Mouse (Mus musculus): ENCODE data around the gene Fgf15. TPM values are rescaled to one million over a fixed set of nuclear protein-coding genes. Genes with fewer than 3 reads are reported as not detected.
A peak's percentile ranks its signal among the peaks of the same experiment; 100 is the strongest.
"Not testable (repeated sequence)": the region's sequence is repeated elsewhere in the genome, so short reads cannot be mapped to it uniquely, and the experiment has no call there.

The Fgf15 gene
- polyA plus RNA-seq, 1 experiment from 2014 or later = 68.2 TPM

GRCm38 (mm10) chr7:144894706-144895105, 1.6 kb upstream of the Fgf15 start:
- Histone ChIP-seq H3K4me1 (replicated peaks; ENCODE audit: control insufficient read depth, insufficient read depth, low read length) (peaks cover 4% of the 10 kb centered on the region), H3K4me2 (replicated peaks; ENCODE audit: low read depth, low read length) (peak overlapping the region; percentile 34), H3K27me3 (ENCODE audit: control insufficient read depth, insufficient read depth, low read length) (peaks cover 22% of the 10 kb centered on the region), H3K4me3 (ENCODE audit: low read depth, low read length) (0 out of 2 replicates have a peak overlapping the region, but pooled peaks have one; percentile 8), H3K36me3 (ENCODE audit: control insufficient read depth, insufficient read depth, low read length) (no peaks in the 10 kb centered on the region), H3K9me3 (ENCODE audit: control insufficient read depth, low read length) (no peaks in the 10 kb centered on the region), H3K9ac (ENCODE audit: low read depth, low read length) (no peak overlapping the region), H3K27ac (ENCODE audit: low read depth, low read length) (peak overlapping the region; percentile 48; the same call in 1 of the 2 replicates)
- DNase-seq (ENCODE audit: low spot score) (peak; percentile 54), ATAC-seq (ENCODE audit: low FRiP score) (peak; percentile 3; the same call in 1 of the 2 replicates)
- WGBS = 4% methylated on average over 4 of the region's 4 CpGs

GRCm38 (mm10) chr7:144895305-144896111, 823 bp upstream of the Fgf15 start:
- Histone ChIP-seq H3K27ac (ENCODE audit: low read depth, low read length) (peak overlapping the region; percentile 78), H3K27me3 (ENCODE audit: control insufficient read depth, insufficient read depth, low read length) (peaks cover 22% of the 10 kb centered on the region), H3K4me2 (replicated peaks; ENCODE audit: low read depth, low read length) (peak overlapping the region; percentile 84), H3K4me3 (ENCODE audit: low read depth, low read length) (peak overlapping the region; percentile 49), H3K4me1 (replicated peaks; ENCODE audit: control insufficient read depth, insufficient read depth, low read length) (peaks cover 4% of the 10 kb centered on the region), H3K9ac (ENCODE audit: low read depth, low read length) (peak overlapping the region; percentile 65), H3K9me3 (ENCODE audit: control insufficient read depth, low read length) (no peaks in the 10 kb centered on the region), H3K36me3 (ENCODE audit: control insufficient read depth, insufficient read depth, low read length) (no peaks in the 10 kb centered on the region)
- ATAC-seq (ENCODE audit: low FRiP score) (peak; percentile 80), DNase-seq (ENCODE audit: low spot score) (peak; percentile 86)
- under 1% methylated on average over 37 of the region's 37 CpGs for WGBS

GRCm38 (mm10) chr7:144898506-144898905, 2.2 kb downstream of the Fgf15 start:
- ATAC-seq (ENCODE audit: low FRiP score) = no peak
- Histone ChIP-seq H3K4me1 (replicated peaks; ENCODE audit: control insufficient read depth, insufficient read depth, low read length) (peaks cover 4% of the 10 kb centered on the region), H3K36me3 (ENCODE audit: control insufficient read depth, insufficient read depth, low read length) (no peaks in the 10 kb centered on the region), H3K9ac (ENCODE audit: low read depth, low read length) (no peak overlapping the region), H3K27me3 (ENCODE audit: control insufficient read depth, insufficient read depth, low read length) (peaks cover 22% of the 10 kb centered on the region), H3K4me2 (replicated peaks; ENCODE audit: low read depth, low read length) (peak overlapping the region; percentile 84), H3K27ac (ENCODE audit: low read depth, low read length) (no peak overlapping the region), H3K9me3 (ENCODE audit: control insufficient read depth, low read length) (no peaks in the 10 kb centered on the region), H3K4me3 (ENCODE audit: low read depth, low read length) (peak overlapping the region; percentile 49)
- WGBS = 20% methylated on average over 6 of the region's 6 CpGs
- DNase-seq (ENCODE audit: low spot score) = no peak

DNA sequence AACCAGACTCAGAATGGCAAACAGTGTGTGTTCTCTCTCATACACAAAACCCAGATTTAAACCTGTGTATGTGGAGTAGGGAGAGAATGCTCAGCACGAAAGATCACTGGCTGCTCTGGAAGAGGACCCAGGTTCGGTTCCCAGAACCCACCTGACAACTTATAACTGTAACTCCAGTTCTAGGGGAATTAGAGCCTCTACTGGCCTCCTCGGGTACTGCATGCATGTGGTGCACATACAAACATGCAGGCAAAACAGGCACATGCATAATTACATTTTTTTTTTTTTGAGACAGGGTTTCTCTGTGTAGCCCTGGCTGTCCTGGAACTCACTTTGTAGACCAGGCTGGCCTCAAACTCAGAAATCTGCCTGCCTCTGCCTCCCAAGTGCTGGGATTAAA, 9.2 kb downstream of the Fgf15 start:
- 91% methylated on average over 3 of the region's 3 CpGs for WGBS
- H3K36me3 ChIP-seq (ENCODE audit: control insufficient read depth, insufficient read depth, low read length); ATAC-seq (ENCODE audit: low FRiP score); H3K9me3 ChIP-seq (ENCODE audit: control insufficient read depth, low read length); H3K4me3 ChIP-seq (ENCODE audit: low read depth, low read length); H3K27ac ChIP-seq (ENCODE audit: low read depth, low read length); H3K9ac ChIP-seq (ENCODE audit: low read depth, low read length); H3K4me2 ChIP-seq (replicated peaks; ENCODE audit: low read depth, low read length); H3K4me1 ChIP-seq (replicated peaks; ENCODE audit: control insufficient read depth, insufficient read depth, low read length); DNase-seq (ENCODE audit: low spot score); H3K27me3 ChIP-seq (ENCODE audit: control insufficient read depth, insufficient read depth, low read length): not testable (repeated sequence)

DNA sequence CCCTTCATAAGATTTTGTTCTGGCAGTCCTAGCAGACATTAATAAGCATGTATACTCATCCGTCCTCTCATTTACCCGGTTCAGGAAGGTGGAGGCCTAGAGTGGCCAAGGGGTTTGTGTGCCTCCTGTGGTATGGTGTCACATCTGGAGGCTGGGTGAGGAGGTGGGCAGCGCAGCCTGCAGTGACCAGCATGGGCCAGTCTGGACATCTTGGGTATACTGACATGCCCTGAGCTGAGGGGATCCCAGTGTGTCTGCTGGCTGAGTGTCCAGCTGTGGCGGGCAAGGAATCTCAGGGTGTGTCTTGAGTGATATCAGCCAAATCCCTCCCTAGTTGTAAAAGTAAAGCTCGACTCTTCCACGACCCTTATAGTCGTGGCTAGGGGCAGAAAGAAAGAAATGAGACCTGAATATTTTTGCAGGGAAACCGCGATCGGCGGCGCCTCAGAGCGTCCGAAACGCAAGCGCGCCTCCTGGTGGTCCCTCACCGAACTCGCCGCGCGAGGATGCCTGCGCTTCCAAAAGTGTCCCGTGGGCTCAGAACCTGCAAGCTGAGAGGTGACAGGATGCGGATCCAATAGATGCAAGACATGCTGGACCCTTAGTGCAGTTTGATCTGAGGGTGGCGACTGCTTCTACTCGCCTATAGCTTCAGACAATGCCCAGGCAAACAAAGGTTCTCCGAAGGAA, 10.5 kb downstream of the Fgf15 start:
- Histone ChIP-seq H3K9me3 (ENCODE audit: control insufficient read depth, low read length) (no peaks in the 10 kb centered on the region), H3K4me3 (ENCODE audit: low read depth, low read length) (no peak overlapping the region), H3K4me1 (replicated peaks; ENCODE audit: control insufficient read depth, insufficient read depth, low read length) (0 out of 2 replicates have a peak, but pooled peaks cover 2% of the 10 kb centered on the region), H3K27ac (ENCODE audit: low read depth, low read length) (no peak overlapping the region), H3K27me3 (ENCODE audit: control insufficient read depth, insufficient read depth, low read length) (no peaks in the 10 kb centered on the region), H3K36me3 (ENCODE audit: control insufficient read depth, insufficient read depth, low read length) (no peaks in the 10 kb centered on the region), H3K4me2 (replicated peaks; ENCODE audit: low read depth, low read length) (peak overlapping the region; percentile 25), H3K9ac (ENCODE audit: low read depth, low read length) (no peak overlapping the region)
- 11% methylated on average over 28 of the region's 28 CpGs for WGBS
- peak; percentile 90 for DNase-seq (ENCODE audit: low spot score)
- peak; percentile 66; the same call in 1 of the 2 replicates for ATAC-seq (ENCODE audit: low FRiP score)

DNA sequence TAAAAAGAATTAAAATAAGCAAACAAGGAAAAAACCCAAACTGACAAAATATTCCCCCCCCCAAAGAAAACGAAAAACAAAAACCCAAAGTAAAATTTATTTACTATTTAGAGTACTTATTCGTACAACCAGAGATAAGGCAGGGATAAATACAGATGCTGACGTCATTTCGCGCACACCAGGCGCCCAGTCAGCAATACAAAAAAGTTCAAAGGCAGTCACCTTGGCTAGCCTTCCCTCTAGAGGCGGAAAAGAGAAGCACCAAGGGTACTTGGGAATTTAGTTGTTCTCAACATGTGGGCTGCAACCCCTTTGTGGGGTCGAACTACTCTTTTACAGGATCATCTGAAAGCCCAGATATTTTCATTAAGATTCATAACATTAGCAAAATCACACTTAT, 11.5 kb downstream of the Fgf15 start:
- Histone ChIP-seq H3K4me3 (ENCODE audit: low read depth, low read length) (no peak overlapping the region), H3K9me3 (ENCODE audit: control insufficient read depth, low read length) (no peaks in the 10 kb centered on the region), H3K4me2 (replicated peaks; ENCODE audit: low read depth, low read length) (no peak overlapping the region), H3K4me1 (replicated peaks; ENCODE audit: control insufficient read depth, insufficient read depth, low read length) (0 out of 2 replicates have a peak, but pooled peaks cover 2% of the 10 kb centered on the region), H3K9ac (ENCODE audit: low read depth, low read length) (no peak overlapping the region), H3K36me3 (ENCODE audit: control insufficient read depth, insufficient read depth, low read length) (no peaks in the 10 kb centered on the region), H3K27me3 (ENCODE audit: control insufficient read depth, insufficient read depth, low read length) (no peaks in the 10 kb centered on the region), H3K27ac (ENCODE audit: low read depth, low read length) (no peak overlapping the region)
- DNase-seq (ENCODE audit: low spot score) (peak; percentile 28), ATAC-seq (ENCODE audit: low FRiP score) (no peak)
- 17% methylated on average over 8 of the region's 8 CpGs for WGBS

- no peak overlapping the region for H3K4me2 ChIP-seq (replicated peaks; ENCODE audit: low read depth, low read length)
- ATAC-seq (ENCODE audit: low FRiP score) (no peak), DNase-seq (ENCODE audit: low spot score) (no peak)
- 0 out of 2 replicates have a peak, but pooled peaks cover 2% of the 10 kb centered on the region for H3K4me1 ChIP-seq (replicated peaks; ENCODE audit: control insufficient read depth, insufficient read depth, low read length)
- H3K36me3 ChIP-seq (ENCODE audit: control insufficient read depth, insufficient read depth, low read length) = no peaks in the 10 kb centered on the region
- H3K27me3 ChIP-seq (ENCODE audit: control insufficient read depth, insufficient read depth, low read length) = no peaks in the 10 kb centered on the region
- no peak overlapping the region for H3K4me3 ChIP-seq (ENCODE audit: low read depth, low read length)
- H3K9me3 ChIP-seq (ENCODE audit: control insufficient read depth, low read length) = no peaks in the 10 kb centered on the region
- WGBS = 36% methylated on average over 7 of the region's 7 CpGs
- H3K27ac ChIP-seq (ENCODE audit: low read depth, low read length) = no peak overlapping the region
- no peak overlapping the region for H3K9ac ChIP-seq (ENCODE audit: low read depth, low read length)
Observed at GRCm38 (mm10) chr7:144908705-144909104, 12.4 kb downstream of the Fgf15 start.

- H3K27ac ChIP-seq (ENCODE audit: low read depth, low read length) = no peak overlapping the region
- H3K4me3 ChIP-seq (ENCODE audit: low read depth, low read length) = no peak overlapping the region
- WGBS = 87% methylated on average over 1 of the region's 1 CpGs
- no peak for ATAC-seq (ENCODE audit: low FRiP score)
- H3K4me2 ChIP-seq (replicated peaks; ENCODE audit: low read depth, low read length) = no peak overlapping the region
- no peak overlapping the region for H3K9ac ChIP-seq (ENCODE audit: low read depth, low read length)
- no peaks in the 10 kb centered on the region for H3K9me3 ChIP-seq (ENCODE audit: control insufficient read depth, low read length)
- H3K4me1 ChIP-seq (replicated peaks; ENCODE audit: control insufficient read depth, insufficient read depth, low read length) = peaks cover 8% of the 10 kb centered on the region
- H3K27me3 ChIP-seq (ENCODE audit: control insufficient read depth, insufficient read depth, low read length) = no peaks in the 10 kb centered on the region
- no peak for DNase-seq (ENCODE audit: low spot score)
- H3K36me3 ChIP-seq (ENCODE audit: control insufficient read depth, insufficient read depth, low read length) = no peaks in the 10 kb centered on the region
Observed at GRCm38 (mm10) chr7:144911121-144911520, 14.8 kb downstream of the Fgf15 start.
